19 mouse cellular contexts compared by ENCODE assay signal in the genomic region with DNA sequence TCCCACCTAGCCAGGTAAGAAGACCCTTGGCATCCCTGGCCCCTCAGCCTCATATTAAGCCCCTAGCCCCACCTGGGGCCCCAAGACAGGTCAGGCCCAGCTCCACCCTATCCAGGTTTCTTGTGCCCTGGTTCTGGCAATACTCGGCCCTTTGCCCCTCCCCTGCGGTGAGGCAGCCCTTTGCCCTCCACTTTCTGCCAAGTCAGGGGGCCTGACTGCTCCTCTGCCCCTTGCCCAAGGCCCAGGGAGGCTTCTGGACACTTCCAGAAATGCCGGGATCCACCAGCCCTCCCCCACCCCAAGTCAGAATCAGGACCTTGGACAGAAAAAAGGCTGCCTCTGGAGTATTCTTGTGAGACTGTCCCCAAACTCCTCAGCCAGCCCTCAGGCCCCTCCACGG. TPM values are rescaled to one million over a fixed set of nuclear protein-coding genes. Genes with fewer than 3 reads are reported as not detected.
DNase-seq lines count a peak whose midpoint lies in the region; ATAC-seq and TF ChIP-seq lines count a peak whose summit lies in the region.
"Had no signal": no experiment of that assay in that cellular context is flagged by ENCODE, and none has a peak within 500 bp of the region (broad histone marks: within the 10 kb centered on the region; RNA-seq: fewer than 3 reads in every experiment).

No protein-coding gene starts in this region.

- no peaks in the 10 kb centered on the region for H3K36me3 ChIP-seq in thymus, adult 2 months (ENCODE audit: control insufficient read depth, insufficient read depth, low read length)
- no peaks in the 10 kb centered on the region for H3K36me3 ChIP-seq in liver, embryonic 12.5 days
- H3K36me3 ChIP-seq: lung, embryonic 15.5 days had no signal

- H3K27ac ChIP-seq in thymus, adult 2 months (ENCODE audit: control insufficient read depth, insufficient read depth, low read length) = no peak overlapping the region
- H3K27ac ChIP-seq in liver, embryonic 12.5 days = peak overlapping the region; percentile 48; the same call in 1 of the 2 replicates
- H3K27ac ChIP-seq in layer of hippocampus, adult 2 months = no peak overlapping the region
- H3K27ac ChIP-seq: lung, embryonic 15.5 days had no signal

- peak overlapping the region; percentile 39 for H3K4me2 ChIP-seq in liver, embryonic 12.5 days
- H3K4me2 ChIP-seq: lung, embryonic 15.5 days had no signal

- H3K4me3 ChIP-seq in thymus, adult 2 months (ENCODE audit: control insufficient read depth, insufficient read depth, low read length) = no peak overlapping the region
- peak overlapping the region; percentile 35 for H3K4me3 ChIP-seq in liver, embryonic 12.5 days
- no peak overlapping the region for H3K4me3 ChIP-seq in layer of hippocampus, adult 2 months
- H3K4me3 ChIP-seq: lung, embryonic 15.5 days; myocyte had no signal

- no peak for DNase-seq in thymus, adult 2 months
- DNase-seq in thymus, postnatal 10 days (ENCODE audit: low spot score in 2 of 2) = no peak
- peak; percentile 94 for DNase-seq in kidney, adult 9 months
- peak; percentile 78 for DNase-seq in yolk sac, embryonic 10.5 days (ENCODE audit: low spot score)
- DNase-seq in adrenal gland, postnatal 14 days = no peak
- DNase-seq in layer of hippocampus, adult 2 months (ENCODE audit: low spot score in 2 of 2) = no peak
- no peak for DNase-seq in heart, adult 8-10 months (ENCODE audit: low spot score)
- DNase-seq: adrenal gland, postnatal 10 days; cerebellum, postnatal 25 days; right cerebral cortex, postnatal 4 days had no signal

- H3K27me3 ChIP-seq in thymus, adult 2 months (ENCODE audit: control insufficient read depth, insufficient read depth, low read length) = no peaks in the 10 kb centered on the region
- peaks cover 38% of the 10 kb centered on the region for H3K27me3 ChIP-seq in liver, embryonic 12.5 days (replicated peaks)

- 0 out of 2 replicates have a peak, but pooled peaks cover 5% of the 10 kb centered on the region for H3K4me1 ChIP-seq in thymus, adult 2 months (replicated peaks; ENCODE audit: control insufficient read depth, insufficient read depth, low read length)
- peaks cover 31% of the 10 kb centered on the region for H3K4me1 ChIP-seq in liver, embryonic 12.5 days

- 0 out of 2 replicates have a peak, but pooled peaks have one; percentile 1 for TF ChIP-seq CTCF in thymus, adult 2 months (IDR thresholded peaks at IDR 0.05; ENCODE audit: borderline replicate concordance, control insufficient read depth, extremely low read depth, insufficient read depth, low read length, poor library complexity)
- TF ChIP-seq CTCF in layer of hippocampus, adult 2 months (conservative IDR thresholded peaks at IDR 0.05) = no peak

- no peak for ATAC-seq in liver, embryonic 12.5 days

- 47% methylated on average over 4 of the region's 4 CpGs for WGBS in thymus, adult 2 months
- WGBS in liver, embryonic 12.5 days (ENCODE audit: insufficient replicate concordance) = 24% methylated on average over 4 of the region's 4 CpGs

- H3K9me3 ChIP-seq in liver, embryonic 12.5 days (replicated peaks) = no peaks in the 10 kb centered on the region
- H3K9me3 ChIP-seq: lung, embryonic 15.5 days had no signal

- TF ChIP-seq POLR2A in thymus, adult 2 months (IDR thresholded peaks at IDR 0.05; ENCODE audit: control insufficient read depth, extremely low read depth, insufficient read depth, low read length, poor library complexity) = no peak

- peak overlapping the region; percentile 18; the same call in 1 of the 2 replicates for H3K9ac ChIP-seq in liver, embryonic 12.5 days
- H3K9ac ChIP-seq: lung, embryonic 15.5 days had no signal

RNA-seq across cellular contexts. Expression of a gene that starts 1.8 kb away (rescaled TPM):
- 4.0 and 4.1 TPM in 2 replicates for polyA plus RNA-seq in thymus, adult 2 months (2012; rRNA removed)
- polyA plus RNA-seq in liver, embryonic 12.5 days (2016; fragmentation: Nextera tagmentation; extraction: Ambion mirVana) = 3.8 and 3.9 TPM in 2 replicates
- 0.26 and 2.0 TPM in 2 replicates for total RNA-seq in adrenal gland, postnatal 14 days (2021)
- total RNA-seq in layer of hippocampus, adult 2 months (2021) = not detected
- not detected for total RNA-seq in heart, adult 8-10 months (2022)
- total RNA-seq: CH12.LX; granulocyte monocyte progenitor cell, adult 5-6 weeks; heart, postnatal 25 days; left cerebral cortex, postnatal 25 days; megakaryocyte, adult 5-6 weeks had no signal
- polyA plus RNA-seq: frontal cortex, adult 2 months; myocyte had no signal

RNA-seq across cellular contexts. Expression of a gene that starts 27.1 kb away (rescaled TPM):
- polyA plus RNA-seq in thymus, adult 2 months (2012; rRNA removed) = 25.6 and 29.9 TPM in 2 replicates
- 22.1 and 25.2 TPM in 2 replicates for polyA plus RNA-seq in liver, embryonic 12.5 days (2016; fragmentation: Nextera tagmentation; extraction: Ambion mirVana)
- total RNA-seq in adrenal gland, postnatal 14 days (2021) = 36.2 and 36.3 TPM in 2 replicates
- total RNA-seq in layer of hippocampus, adult 2 months (2021) = 100 to 1,000 TPM; 184 to 196 TPM
- 10 to 100 TPM; 20.5 to 31.0 (median 28.6) TPM for total RNA-seq in heart, adult 8-10 months (2022)

RNA-seq across cellular contexts. Expression of a gene that starts 41.9 kb away (rescaled TPM):
- 112 and 124 TPM in 2 replicates for polyA plus RNA-seq in thymus, adult 2 months (2012; rRNA removed)
- polyA plus RNA-seq in liver, embryonic 12.5 days (2016; fragmentation: Nextera tagmentation; extraction: Ambion mirVana) = 19.3 and 23.7 TPM in 2 replicates
- total RNA-seq in adrenal gland, postnatal 14 days (2021) = 54.8 and 59.2 TPM in 2 replicates
- total RNA-seq in layer of hippocampus, adult 2 months (2021) = 10 to 100 TPM; 75.2 to 76.2 TPM
- 10 to 100 TPM; 26.3 to 31.9 (median 29.0) TPM for total RNA-seq in heart, adult 8-10 months (2022)

RNA-seq across cellular contexts. Expression of a gene that starts 46.0 kb away (rescaled TPM):
- 20.1 and 20.7 TPM in 2 replicates for polyA plus RNA-seq in thymus, adult 2 months (2012; rRNA removed)
- 0.29 and 0.30 TPM in 2 replicates for polyA plus RNA-seq in liver, embryonic 12.5 days (2016; fragmentation: Nextera tagmentation; extraction: Ambion mirVana)
- total RNA-seq in adrenal gland, postnatal 14 days (2021) = 0.83 and 1.5 TPM in 2 replicates
- total RNA-seq in layer of hippocampus, adult 2 months (2021) = not detected
- total RNA-seq in heart, adult 8-10 months (2022) = under 1 TPM; 0.44 to 0.72 (median 0.59) TPM
- total RNA-seq: CH12.LX had no signal

Comparison
In these comparisons a context has a peak if more than half of its experiments do, and no peak if none do; other contexts are left out.
1. DNase-seq: peak in kidney, adult 9 months (single experiment) and yolk sac, embryonic 10.5 days (single experiment); none in thymus, adult 2 months (single experiment), thymus, postnatal 10 days (0 of 2), adrenal gland, postnatal 14 days (single experiment), layer of hippocampus, adult 2 months (0 of 2) and heart, adult 8-10 months (single experiment).